Mouse (Mus musculus) inflammation-experienced regulatory T-cells, adult 16 weeks (primary cell): ENCODE data around the gene Cox6a2. TPM values are rescaled to one million over a fixed set of nuclear protein-coding genes. Genes with fewer than 3 reads are reported as not detected.

Source experiments
- polyA plus RNA-seq: library from polyadenylated mRNA; unstranded; fragments of 100-300 nt; shearing (Covaris generic); gene quantifications from one replicate; pipeline ENCODE4 v1.2.1, GENCODE M21; 2017

The Cox6a2 gene
- polyA plus RNA-seq = not detected

GRCm38 (mm10) chr7:128206152-128206551 lies at the start of gene Cox6a2:
Gene Cox6a2 (minus strand): TSS chr7:128206387.

GRCm38 (mm10) chr7:128246496-128247391 lies 40.6 kb upstream of the Cox6a2 start, which contains the start of gene Tgfb1i1:
Gene Tgfb1i1 (plus strand): TSS chr7:128246812.

GRCm38 (mm10) chr7:128237927-128238778 lies 32.0 kb upstream of the Cox6a2 start, which contains the start of gene 9130023H24Rik:
Gene 9130023H24Rik (minus strand): TSS chr7:128238031.

GRCm38 (mm10) chr7:128236856-128237592 lies 30.8 kb upstream of the Cox6a2 start, which contains the start of gene Armc5:
Gene Armc5 (plus strand): TSS chr7:128237342.

Other genes with a start within 250 kb of the Cox6a2 start
- 177 TPM for gene Fus, start 238.9 kb downstream of the Cox6a2 start, polyA plus RNA-seq
- gene Pycard, start 212.5 kb downstream of the Cox6a2 start, polyA plus RNA-seq = 295 TPM
- gene Trim72, start 202.4 kb downstream of the Cox6a2 start, polyA plus RNA-seq = not detected
- gene Itgam, start 143.7 kb downstream of the Cox6a2 start, polyA plus RNA-seq = 0.61 TPM
- not detected for gene Gm49368, start 143.7 kb downstream of the Cox6a2 start, polyA plus RNA-seq
- 0.27 TPM for gene Itgax, start 76.8 kb downstream of the Cox6a2 start, polyA plus RNA-seq
- 5.5 TPM for gene Itgad, start 52.0 kb downstream of the Cox6a2 start, polyA plus RNA-seq
- gene Armc5, start 31.0 kb upstream of the Cox6a2 start, polyA plus RNA-seq = 12.7 TPM
- gene 9130023H24Rik, start 31.6 kb upstream of the Cox6a2 start, polyA plus RNA-seq = 2.6 TPM
- 0.88 TPM for gene Tgfb1i1, start 40.4 kb upstream of the Cox6a2 start, polyA plus RNA-seq
- 0.33 TPM for gene Slc5a2, start 59.3 kb upstream of the Cox6a2 start, polyA plus RNA-seq
- gene BC017158, start 91.8 kb upstream of the Cox6a2 start, polyA plus RNA-seq = 22.5 TPM
- 329 TPM for gene Rgs10, start 212.4 kb upstream of the Cox6a2 start, polyA plus RNA-seq